Mouse (Mus musculus) bone marrow macrophage, adult 2 months (primary cell): ENCODE data around the gene Krt34.

Experiments used
- CTCF ChIP-seq: IDR thresholded peaks from 2 replicates; pipeline ENCODE4 v1.5.1; 2012; ENCODE audit warnings: low read depth, mild to moderate bottlenecking, low read length, moderate library complexity
- POLR2A ChIP-seq: IDR thresholded peaks from 2 replicates; pipeline ENCODE4 v1.6.1; 2012; ENCODE audit warnings: mild to moderate bottlenecking, low read depth, low read length, borderline replicate concordance

- TF ChIP-seq CTCF (no peak), POLR2A (no peak)
Observed at GRCm38 (mm10) chr11:100067293-100068036, 26.1 kb upstream of the Krt34 start.
